Mouse (Mus musculus): ENCODE measurements around the gene Bnip2. TPM values are rescaled to one million over a fixed set of nuclear protein-coding genes. Genes with fewer than 3 reads are reported as not detected.

Gene Bnip2
- total RNA-seq (2021), result 10 to 100 TPM; 67.1 to 67.3 TPM
- long read RNA-seq, experiment 1, transcript Bnip2-202 (10 exons, 2,328 nt), result minor isoform, 11 of 102 reads
- long read RNA-seq, experiment 1, transcript Bnip2-201 (11 exons, 2,464 nt), result major isoform, 84 of 102 reads
- long read RNA-seq, experiment 1, partial matches to known transcripts, result 1 of 102 reads
- long read RNA-seq, experiment 1, other reads (novel, unspliced or antisense), result 6 of 102 reads
- long read RNA-seq, experiment 2, transcript Bnip2-201 (11 exons, 2,464 nt), result major isoform, 93 of 116 reads
- long read RNA-seq, experiment 2, transcript Bnip2-202 (10 exons, 2,328 nt), result minor isoform, 12 of 116 reads
- long read RNA-seq, experiment 2, partial matches to known transcripts, result 2 of 116 reads
- long read RNA-seq, experiment 2, other reads (novel, unspliced or antisense), result 9 of 116 reads

DNA sequence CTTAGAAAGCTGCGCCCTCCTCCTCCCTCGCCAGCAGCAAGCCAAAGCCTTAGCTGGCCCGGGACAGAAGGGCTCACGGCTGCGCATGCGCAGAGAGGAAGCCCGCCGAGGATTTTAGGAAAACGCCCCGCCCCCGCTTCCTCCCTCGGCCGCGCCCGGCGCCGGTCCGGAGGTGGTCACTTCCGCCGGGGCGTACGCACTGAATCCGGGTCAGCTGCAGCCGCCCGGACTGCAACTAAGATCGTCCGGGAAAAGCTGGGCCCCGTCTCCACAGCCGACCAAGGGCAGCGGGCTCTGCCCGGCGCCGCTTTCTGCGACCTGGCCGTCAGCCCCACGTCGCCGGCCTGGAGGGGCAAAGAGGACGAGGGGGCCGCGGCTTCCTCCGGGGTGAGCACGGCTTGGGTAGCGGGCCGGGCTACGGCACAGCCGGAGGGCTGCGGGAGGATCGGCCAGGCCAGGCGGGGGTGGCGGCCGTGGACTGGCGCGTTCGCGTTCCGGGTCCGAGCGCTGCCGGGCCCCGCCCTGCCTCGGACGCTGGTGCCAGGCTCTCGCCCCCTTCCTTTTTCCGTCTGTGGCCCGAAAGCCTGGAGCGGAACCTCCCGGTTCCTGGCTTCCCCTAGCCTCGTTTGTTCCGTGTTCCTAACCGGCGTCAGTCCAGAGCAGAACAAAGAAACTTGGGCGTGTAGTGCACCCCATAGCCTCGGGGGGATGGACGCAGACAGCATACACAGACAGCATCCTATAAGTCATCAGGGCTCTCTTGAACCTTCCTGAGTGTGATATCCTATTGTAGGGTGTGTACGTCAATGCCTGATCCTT, at the start of gene Bnip2:
Gene Bnip2, plus strand, starts transcription at position 164 of the 819 bp plus-strand sequence.
- intact Hi-C loops (cut with DNase I; ENCODE audit: low total_unique reads), result loop anchor here (5.0 kb wide), 1 partner anchor 42 kb away; no protein-coding TSS in a partner anchor
- peak; percentile 97 for DNase-seq

DNA sequence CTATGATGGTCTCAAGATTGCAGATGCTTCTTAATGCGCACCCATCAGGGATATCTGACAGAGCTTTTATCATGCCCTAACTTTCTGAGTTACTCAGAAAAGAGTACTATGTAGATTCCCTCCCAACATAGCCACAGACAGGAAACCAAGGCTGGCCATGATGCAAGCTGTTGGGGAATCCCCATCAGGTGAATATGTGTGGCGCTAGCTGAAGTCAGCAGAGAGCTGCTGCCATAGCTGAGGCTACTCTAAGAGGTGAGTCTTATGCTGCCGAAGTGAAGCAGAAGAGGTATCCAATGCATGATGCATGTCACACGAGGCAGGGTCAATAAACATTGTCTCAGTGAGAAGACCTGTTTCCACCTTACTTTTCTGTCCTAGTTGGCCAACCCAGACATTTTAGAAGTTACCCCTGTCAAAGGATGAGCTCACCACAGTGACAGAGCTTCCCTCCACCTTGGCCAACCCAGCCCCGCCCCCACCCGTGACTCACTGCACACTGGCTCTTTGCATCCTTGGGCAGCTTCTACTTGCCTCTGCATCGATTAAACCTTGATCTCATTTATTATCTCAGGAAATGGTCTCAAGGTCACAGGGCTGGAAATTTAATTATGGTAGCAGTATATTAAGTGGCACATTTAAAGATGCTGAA, 48.3 kb upstream of the Bnip2 start:
- no peak for DNase-seq
- intact Hi-C loops (cut with DNase I; ENCODE audit: low total_unique reads), result no loop called here

- intact Hi-C loops (cut with DNase I; ENCODE audit: low total_unique reads), result no loop called here
- DNase-seq, result no peak
Measured at GRCm38 (mm10) chr9:69941556-69941955, 47.7 kb upstream of the Bnip2 start.

GRCm38 (mm10) chr9:69948964-69949363, 40.3 kb upstream of the Bnip2 start:
- intact Hi-C loops (cut with DNase I; ENCODE audit: low total_unique reads), result loop anchor here (5.0 kb wide), 1 partner anchor 38 kb away; the partner anchor contains the start of gene Bnip2
- DNase-seq, result peak; percentile 22

DNA sequence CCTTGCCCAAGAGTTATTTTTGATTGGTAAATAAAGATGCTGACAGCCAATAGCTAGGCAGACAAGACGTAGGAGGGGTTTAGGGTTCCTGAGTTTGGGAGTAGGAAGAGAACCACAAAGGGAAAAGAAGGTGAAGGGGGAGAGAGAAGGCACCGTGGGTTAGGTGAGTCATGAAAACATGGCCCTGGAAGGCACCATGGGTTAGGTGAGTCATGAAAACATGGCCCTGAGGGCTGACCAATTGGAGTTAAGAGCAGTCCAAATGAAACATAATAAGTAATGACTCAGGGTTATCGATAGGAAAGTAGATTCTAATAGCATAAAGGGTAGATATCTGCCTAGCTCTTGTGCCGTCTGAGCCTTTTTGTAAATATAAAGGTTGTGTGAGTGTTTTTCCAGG, 39.6 kb upstream of the Bnip2 start:
- intact Hi-C loops (cut with DNase I; ENCODE audit: low total_unique reads), result loop anchor here (5.0 kb wide), 1 partner anchor 38 kb away; the partner anchor contains the start of gene Bnip2
- DNase-seq, result no peak

- DNase-seq, result no peak
- intact Hi-C loops (cut with DNase I; ENCODE audit: low total_unique reads), result no loop called here
Measured at GRCm38 (mm10) chr9:69961007-69961406, 28.3 kb upstream of the Bnip2 start.

DNA sequence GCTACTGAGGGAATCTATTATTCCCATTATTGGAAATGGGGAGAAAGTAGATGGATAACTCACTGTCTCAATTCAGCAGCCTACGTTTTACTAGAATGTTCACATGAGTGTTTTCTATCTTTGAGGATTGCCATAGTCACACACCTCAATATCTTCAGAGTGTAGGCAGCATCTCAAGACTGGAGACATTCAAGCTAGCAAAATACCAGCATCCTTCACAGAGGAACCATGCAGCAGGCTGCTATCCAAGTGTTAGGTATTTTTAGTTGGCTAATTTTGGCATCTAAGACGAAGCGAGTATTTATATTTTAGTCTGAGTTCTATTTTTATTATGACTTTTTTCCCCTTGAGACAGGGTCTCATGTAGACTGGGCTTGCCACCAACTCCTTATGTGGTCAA, 24.9 kb upstream of the Bnip2 start:
- intact Hi-C loops (cut with DNase I; ENCODE audit: low total_unique reads), result no loop called here
- DNase-seq, result no peak

DNA sequence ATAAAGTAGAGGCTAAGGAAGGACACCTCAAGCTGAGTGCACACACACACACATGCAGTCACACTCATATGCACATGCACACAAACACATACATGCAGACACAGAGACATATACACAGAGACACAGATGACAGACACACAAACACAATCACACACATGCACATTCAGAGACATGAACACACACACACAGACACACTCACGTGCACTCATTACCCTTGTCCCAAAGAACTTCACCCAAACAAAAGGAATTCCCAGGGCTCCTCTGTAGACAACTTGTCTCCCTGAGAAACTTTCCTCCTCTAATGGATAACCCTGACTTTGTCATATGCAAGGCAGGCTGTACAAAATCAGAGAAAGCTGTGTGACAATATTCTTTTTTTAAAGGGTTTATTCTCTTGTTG, 3.7 kb upstream of the Bnip2 start:
- DNase-seq, result no peak
- intact Hi-C loops (cut with DNase I; ENCODE audit: low total_unique reads), result loop anchor here (5.0 kb wide), 1 partner anchor 38 kb away; no protein-coding TSS in a partner anchor

- no peak for DNase-seq
- intact Hi-C loops (cut with DNase I; ENCODE audit: low total_unique reads), result loop anchor here (5.0 kb wide), 1 partner anchor 39 kb away; no protein-coding TSS in a partner anchor
Measured at GRCm38 (mm10) chr9:69986063-69986462, 3.2 kb upstream of the Bnip2 start.

DNA sequence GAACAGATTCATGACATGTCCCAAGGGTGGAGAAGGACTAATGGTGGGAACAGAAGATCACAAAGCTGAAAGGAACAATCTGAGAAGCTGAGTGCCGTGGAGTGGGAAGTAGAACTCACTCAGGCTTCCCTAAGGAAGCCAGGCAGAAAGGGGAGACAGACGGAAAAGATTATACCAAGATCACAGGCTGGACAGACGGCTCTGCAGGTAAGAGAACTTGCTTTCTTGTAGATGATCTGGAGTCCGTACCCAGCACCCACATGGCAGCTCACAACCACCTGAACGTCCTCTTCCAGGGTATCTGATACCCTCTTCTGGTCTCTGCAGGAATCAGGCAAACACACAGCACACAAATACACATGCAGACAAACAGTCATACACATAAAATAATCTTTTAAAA, 2.7 kb upstream of the Bnip2 start:
- intact Hi-C loops (cut with DNase I; ENCODE audit: low total_unique reads), result loop anchor here (5.0 kb wide), 1 partner anchor 39 kb away; no protein-coding TSS in a partner anchor
- DNase-seq, result no peak

GRCm38 (mm10) chr9:69987579-69987978, 1.7 kb upstream of the Bnip2 start:
- intact Hi-C loops (cut with DNase I; ENCODE audit: low total_unique reads), result loop anchor here (5.0 kb wide), 1 partner anchor 40 kb away; no protein-coding TSS in a partner anchor
- peak; percentile 38 for DNase-seq

DNA sequence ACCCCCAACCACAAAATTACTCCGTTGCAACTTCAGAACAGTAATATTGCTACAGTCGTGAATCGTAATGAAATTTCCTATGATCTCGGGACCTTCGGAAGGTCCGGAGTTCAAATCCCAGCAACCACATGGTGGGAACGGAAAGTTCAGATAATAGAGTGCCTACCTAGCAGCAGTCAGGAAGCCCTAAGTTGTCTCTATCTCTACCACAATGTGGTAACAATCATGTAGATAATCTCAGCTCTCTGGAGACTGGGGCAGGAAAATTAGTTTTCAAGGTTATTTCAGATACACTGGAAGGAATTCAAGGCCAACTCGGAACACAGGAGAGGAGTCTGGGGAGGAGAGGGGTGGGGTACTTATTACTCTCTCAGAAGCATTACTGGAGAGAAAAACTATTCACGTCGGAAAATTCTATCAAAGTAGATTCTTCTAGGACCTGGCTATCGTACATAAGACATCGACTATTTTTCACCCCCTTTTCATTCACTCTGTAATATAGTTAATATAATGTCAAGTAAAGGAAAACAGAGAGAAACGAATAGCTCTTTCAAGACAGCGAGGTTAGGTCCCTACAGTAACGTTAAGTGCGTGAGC, 462 bp upstream of the Bnip2 start:
- intact Hi-C loops (cut with DNase I; ENCODE audit: low total_unique reads), result loop anchor here (5.0 kb wide), 1 partner anchor 42 kb away; no protein-coding TSS in a partner anchor
- DNase-seq, result no peak

DNA sequence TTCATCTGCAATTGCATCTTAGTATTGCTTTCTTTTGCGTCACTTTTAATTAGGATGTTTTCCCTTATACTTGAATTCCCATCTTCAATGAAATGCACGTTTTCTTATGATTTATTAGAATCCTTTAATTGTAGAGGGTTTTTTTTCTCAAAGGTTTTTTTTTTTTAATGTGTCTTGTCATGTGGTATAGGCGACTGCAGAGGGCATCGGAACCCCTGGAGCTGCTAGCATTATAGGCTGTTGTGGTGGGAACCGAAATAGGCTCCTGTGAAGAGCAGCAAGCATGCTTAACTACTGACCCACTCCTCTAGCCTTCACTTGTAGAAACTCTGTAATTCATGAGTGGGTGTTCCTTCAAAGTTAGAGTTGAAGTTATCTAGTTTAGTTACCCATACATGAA, 1.1 kb downstream of the Bnip2 start:
- no peak for DNase-seq
- intact Hi-C loops (cut with DNase I; ENCODE audit: low total_unique reads), result no loop called here

DNA sequence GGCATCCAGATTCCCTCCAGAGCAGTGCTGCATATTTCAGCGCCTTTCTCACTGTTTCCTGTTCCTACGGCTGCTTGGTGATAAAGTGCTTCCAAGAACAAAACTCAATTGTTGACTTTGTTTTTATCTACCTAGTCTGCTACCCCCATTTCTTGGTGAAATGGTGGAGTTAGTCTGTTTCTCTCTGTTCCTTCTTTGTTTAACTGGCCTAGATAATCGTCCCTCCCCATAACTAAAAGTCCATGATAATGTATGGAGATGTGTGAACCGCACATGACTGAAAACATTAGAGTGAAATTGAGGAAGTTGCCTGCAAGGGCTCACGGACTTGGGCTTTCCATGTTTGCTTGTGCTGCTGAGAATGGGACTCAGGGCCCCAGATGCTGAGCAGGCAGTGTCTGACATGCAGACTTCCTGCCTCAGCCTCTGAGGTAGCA, 3.6 kb downstream of the Bnip2 start:
- DNase-seq, result no peak
- intact Hi-C loops (cut with DNase I; ENCODE audit: low total_unique reads), result no loop called here

- DNase-seq, result no peak
- intact Hi-C loops (cut with DNase I; ENCODE audit: low total_unique reads), result no loop called here
Measured at GRCm38 (mm10) chr9:69993479-69993878, 4.2 kb downstream of the Bnip2 start.

DNA sequence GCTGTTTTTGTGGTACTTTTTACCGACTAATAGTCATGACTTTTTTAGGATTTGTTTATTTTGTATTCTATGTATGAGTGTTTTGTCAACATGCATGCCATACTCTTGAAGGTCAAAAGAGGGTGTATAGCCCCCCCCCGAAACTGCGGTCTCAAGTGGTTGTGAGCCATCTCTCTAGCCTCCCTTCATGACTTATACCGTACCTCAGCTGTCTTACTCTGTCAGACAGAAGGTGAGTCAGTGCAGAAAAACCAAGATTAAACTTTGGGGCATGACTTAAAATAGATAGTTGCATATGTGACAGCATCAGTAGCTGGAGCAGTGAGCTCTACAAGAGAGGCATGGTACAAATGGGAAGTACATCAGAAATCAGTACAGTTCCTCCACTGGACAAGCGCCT, 5.3 kb downstream of the Bnip2 start:
- no peak for DNase-seq
- intact Hi-C loops (cut with DNase I; ENCODE audit: low total_unique reads), result no loop called here

DNA sequence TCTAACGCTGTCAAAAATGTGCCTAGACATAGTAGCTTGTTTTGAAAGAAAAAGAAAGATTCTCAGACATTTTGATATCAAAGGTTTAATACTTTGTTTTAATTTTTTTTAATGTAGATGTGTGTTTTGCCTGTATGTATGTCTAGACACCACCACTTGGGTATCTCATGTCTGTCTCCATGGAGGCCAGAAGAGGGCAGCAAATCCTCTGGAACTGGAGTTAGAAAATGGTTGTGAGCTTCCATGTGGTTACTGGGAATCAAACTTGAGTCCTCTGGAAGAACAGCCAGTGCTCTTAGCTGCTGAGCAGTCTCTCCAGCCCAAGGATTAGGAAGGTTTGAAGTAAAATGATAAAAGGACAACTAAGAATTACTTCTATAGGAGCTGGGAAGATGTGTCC, 10.1 kb downstream of the Bnip2 start:
- intact Hi-C loops (cut with DNase I; ENCODE audit: low total_unique reads), result no loop called here
- DNase-seq, result no peak

DNA sequence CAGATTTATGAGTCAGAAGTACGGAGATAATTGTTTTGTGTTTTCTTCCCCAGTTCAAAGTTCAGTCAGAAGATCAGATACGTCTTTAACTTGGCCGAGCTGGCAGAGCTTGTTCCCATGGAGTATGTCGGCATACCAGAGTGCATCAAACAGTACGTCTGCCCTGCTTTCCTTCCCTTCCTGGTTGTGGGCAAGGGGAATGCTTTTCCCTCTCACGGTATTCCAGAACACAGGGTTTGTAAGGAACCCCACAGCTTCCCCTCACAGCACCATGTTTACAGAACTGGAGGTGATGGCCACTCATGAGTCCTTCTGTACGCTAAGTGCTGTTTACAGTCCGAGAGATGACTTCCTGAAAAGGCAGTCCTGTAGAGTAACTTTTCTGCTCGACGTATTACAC, 14.2 kb downstream of the Bnip2 start:
- intact Hi-C loops (cut with DNase I; ENCODE audit: low total_unique reads), result no loop called here
- DNase-seq, result no peak

DNA sequence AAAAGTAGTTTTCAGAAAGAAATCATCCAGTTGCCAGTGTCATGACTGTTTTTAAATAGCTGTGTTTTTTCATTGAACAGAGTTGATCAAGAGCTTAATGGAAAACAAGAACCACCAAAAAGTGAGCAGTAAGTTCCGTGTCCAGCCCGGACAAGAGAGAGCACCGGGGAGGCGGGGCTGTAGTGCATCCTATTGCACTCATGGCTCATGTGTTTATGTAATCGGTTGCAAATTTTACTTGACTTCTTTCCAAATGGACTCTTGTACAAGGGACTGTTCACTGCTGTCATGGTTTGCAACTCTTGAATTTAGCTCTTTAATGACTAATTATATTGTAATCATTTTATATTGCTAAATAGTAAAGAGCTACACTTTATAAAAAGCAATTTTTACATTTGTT, 17.7 kb downstream of the Bnip2 start:
- intact Hi-C loops (cut with DNase I; ENCODE audit: low total_unique reads), result no loop called here
- no peak for DNase-seq
